Mouse (Mus musculus): ENCODE measurements around the gene Qser1.

The Qser1 gene

GRCm38 (mm10) chr2:104817555-104818330 lies 1.2 kb upstream of the Qser1 start:
- DNase-seq, result no peak

- DNase-seq, result peak; percentile 90 to 93
Measured at GRCm38 (mm10) chr2:104816866-104817439, 393 bp upstream of the Qser1 start.

GRCm38 (mm10) chr2:104815561-104816370 lies 794 bp downstream of the Qser1 start:
- peak; percentile 24 to 29 for DNase-seq

GRCm38 (mm10) chr2:104814181-104814951 lies 2.2 kb downstream of the Qser1 start:
- DNase-seq, result no peak

- DNase-seq, result no peak
Measured at GRCm38 (mm10) chr2:104805435-104805834, 11.1 kb downstream of the Qser1 start.

GRCm38 (mm10) chr2:104774763-104775162 lies 41.8 kb downstream of the Qser1 start:
- DNase-seq, result peak in 1 of 2 experiments; percentile 1

GRCm38 (mm10) chr2:104768697-104769096 lies 47.9 kb downstream of the Qser1 start:
- no peak for DNase-seq

- no peak for DNase-seq
Measured at GRCm38 (mm10) chr2:104764018-104764417, 52.5 kb downstream of the Qser1 start.

- DNase-seq, result no peak
Measured at GRCm38 (mm10) chr2:104763134-104763703, 53.3 kb downstream of the Qser1 start.

GRCm38 (mm10) chr2:104750611-104751010 lies 65.9 kb downstream of the Qser1 start:
- peak in 1 of 2 experiments; percentile 22 for DNase-seq

GRCm38 (mm10) chr2:104748652-104749183 lies 67.8 kb downstream of the Qser1 start:
- DNase-seq, result no peak

- DNase-seq, result peak; percentile 15 to 19
Measured at GRCm38 (mm10) chr2:104746251-104746650, 70.3 kb downstream of the Qser1 start.

GRCm38 (mm10) chr2:104743971-104744370 lies 72.6 kb downstream of the Qser1 start:
- DNase-seq, result no peak

- DNase-seq, result peak; percentile 22 to 56
Measured at GRCm38 (mm10) chr2:104743160-104743559, 73.4 kb downstream of the Qser1 start.

GRCm38 (mm10) chr2:104742741-104743064 lies 73.9 kb downstream of the Qser1 start, which contains the start of gene Depdc7:
TSS of gene Depdc7 (minus strand) at chr2:104742878.
- DNase-seq, result peak; percentile 91 to 93

GRCm38 (mm10) chr2:104741896-104742740 lies 74.4 kb downstream of the Qser1 start:
- DNase-seq, result peak in 1 of 2 experiments; percentile 18

GRCm38 (mm10) chr2:104741015-104741758 lies 75.4 kb downstream of the Qser1 start:
- no peak for DNase-seq

GRCm38 (mm10) chr2:104740248-104740949 lies 76.2 kb downstream of the Qser1 start:
- no peak for DNase-seq

- DNase-seq, result no peak
Measured at GRCm38 (mm10) chr2:104739691-104740090, 76.9 kb downstream of the Qser1 start.

- no peak for DNase-seq
Measured at GRCm38 (mm10) chr2:104736241-104736640, 80.3 kb downstream of the Qser1 start.

Data from lung, adult 18-20 months (tissue).